Mouse (Mus musculus) heart, embryonic 12.5 days (tissue): ENCODE measurements around the gene Trpv4. TPM values are rescaled to one million over a fixed set of nuclear protein-coding genes. Genes with fewer than 3 reads are reported as not detected.

ENCODE experiments used
- ATAC-seq: fragments of 200-750 bp; cut with Nextera tagmentation; 2 replicates; pipeline ENCODE4 v1.8.0; 2017; ENCODE audit warnings: moderate TSS enrichment, moderate library complexity; ENCODE audit not compliant: insufficient number of reproducible peaks, low FRiP score
- H3K27ac ChIP-seq: fragments of 300-500 bp; sonication (generic); 2 replicates; pipeline ENCODE4 v1.5.1; 2016; ENCODE audit warnings: mild to moderate bottlenecking, moderate library complexity; ENCODE audit not compliant: poor library complexity, severe bottlenecking
- H3K27me3 ChIP-seq: fragments of 300-500 bp; sonication (generic); replicated peaks from 2 replicates; pipeline ENCODE4 v1.6.1; 2016; ENCODE audit warnings: mild to moderate bottlenecking, moderate library complexity
- H3K36me3 ChIP-seq: fragments of 300-500 bp; sonication (generic); 2 replicates; pipeline ENCODE4 v1.6.1; 2016; ENCODE audit warnings: mild to moderate bottlenecking, moderate library complexity
- H3K4me1 ChIP-seq: fragments of 300-500 bp; sonication (generic); replicated peaks from 2 replicates; pipeline ENCODE4 v1.6.1; 2016; ENCODE audit warnings: mild to moderate bottlenecking
- H3K4me2 ChIP-seq: fragments of 300-500 bp; sonication (generic); 2 replicates; pipeline ENCODE4 v1.6.1; 2016; ENCODE audit warnings: mild to moderate bottlenecking, moderate library complexity
- H3K4me3 ChIP-seq: fragments of 300-500 bp; sonication (generic); 2 replicates; pipeline ENCODE4 v1.5.1; 2016; ENCODE audit warnings: mild to moderate bottlenecking
- H3K9ac ChIP-seq: fragments of 300-500 bp; sonication (generic); 2 replicates; pipeline ENCODE4 v1.6.1; 2016; ENCODE audit warnings: mild to moderate bottlenecking, moderate library complexity
- H3K9me3 ChIP-seq: fragments of 300-500 bp; sonication (generic); replicated peaks from 2 replicates; pipeline ENCODE4 v1.6.1; 2016; ENCODE audit warnings: mild to moderate bottlenecking, moderate library complexity
- WGBS: fragments of 180-500 bp; shearing (Covaris S2); methylation state at CpG from one replicate; pipeline ENCODE4 v1.1.7; 2016; 5-methylcytosine and 5-hydroxymethylcytosine counted together
- polyA plus RNA-seq: library from polyadenylated mRNA; unstranded; fragments of >200 nt; fragmentation: Nextera tagmentation; extraction: Ambion mirVana; gene quantifications from 2 replicates; pipeline ENCODE4 v1.2.1, GENCODE M21; 2016

The Trpv4 gene
- polyA plus RNA-seq, 1 experiment from 2014 or later = 0.95 TPM

DNA sequence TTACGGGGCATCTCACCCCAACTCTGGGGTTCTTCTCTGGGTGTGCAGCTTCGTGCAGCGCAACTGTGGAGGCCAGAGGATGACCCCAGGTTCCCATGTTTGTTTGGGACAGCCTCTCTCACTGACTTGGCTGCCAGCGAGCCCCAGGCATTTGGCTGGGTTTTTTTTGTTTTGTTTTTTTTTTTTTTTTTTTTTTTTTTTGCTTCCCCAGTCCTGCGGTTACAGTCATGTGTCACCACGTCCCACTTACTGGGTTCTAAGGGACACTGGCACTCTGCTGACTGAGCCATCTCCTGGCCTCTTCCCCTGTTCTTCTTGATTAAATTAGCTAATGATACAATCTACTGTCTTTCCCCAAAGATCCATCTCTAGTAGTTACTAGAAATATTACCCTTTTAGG is 60.6 kb downstream of the Trpv4 start:
- Histone ChIP-seq H3K9me3 (no peaks in the 10 kb centered on the region), H3K27ac (no peak overlapping the region), H3K4me3 (no peak overlapping the region), H3K27me3 (0 out of 2 replicates have a peak, but pooled peaks cover 4% of the 10 kb centered on the region), H3K9ac (no peak overlapping the region), H3K4me2 (no peak overlapping the region), H3K4me1 (peaks cover 36% of the 10 kb centered on the region), H3K36me3 (no peaks in the 10 kb centered on the region)
- 44% methylated on average over 6 of the region's 6 CpGs for WGBS
- no peak for ATAC-seq

DNA sequence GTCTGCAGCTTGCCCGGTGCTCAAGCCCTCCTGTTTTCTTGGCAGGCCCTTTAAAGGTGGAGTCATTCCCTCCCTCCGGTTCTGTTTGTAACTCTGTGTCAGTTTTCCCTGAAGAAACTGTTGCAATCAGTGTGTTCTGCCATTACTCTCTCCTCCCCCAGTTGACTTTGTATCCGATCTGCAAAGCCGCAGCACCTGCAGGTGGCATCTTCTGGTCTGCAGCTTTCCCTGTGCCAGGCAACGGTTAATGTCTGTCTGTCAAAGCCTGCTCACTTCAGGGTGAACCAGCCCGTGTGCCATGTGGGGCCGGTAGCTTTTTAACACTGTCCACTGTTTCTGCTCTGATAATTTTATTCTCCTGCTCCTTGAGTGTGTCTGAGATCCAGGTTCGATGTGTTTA is 61.0 kb downstream of the Trpv4 start:
- 52% methylated on average over 8 of the region's 8 CpGs for WGBS
- Histone ChIP-seq H3K27me3 (peaks cover 7% of the 10 kb centered on the region; the same call in 1 of the 2 replicates), H3K4me1 (peaks cover 40% of the 10 kb centered on the region)

DNA sequence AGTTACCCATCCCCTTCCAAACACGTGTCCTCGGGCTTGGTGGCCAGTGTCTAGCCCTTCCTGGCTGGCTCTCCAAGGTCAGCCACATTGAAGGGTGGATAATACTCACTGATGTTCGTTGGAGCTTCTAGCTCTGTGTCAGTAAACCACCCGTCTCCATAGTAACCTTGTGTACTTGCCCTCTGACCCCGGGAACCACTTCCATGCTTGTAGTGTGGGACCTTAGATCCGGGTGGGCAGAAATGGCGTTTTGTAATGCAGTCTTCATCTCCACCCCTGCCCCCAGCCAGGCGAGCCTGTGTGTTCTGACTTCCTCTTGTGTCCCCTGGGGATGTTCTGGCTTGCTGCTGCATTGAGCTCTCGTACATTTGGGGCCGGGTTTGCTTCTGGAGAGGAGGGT is 61.6 kb downstream of the Trpv4 start:
- H3K9ac ChIP-seq = no peak overlapping the region
- H3K4me1 ChIP-seq = peaks cover 46% of the 10 kb centered on the region
- 32% methylated on average over 10 of the region's 10 CpGs for WGBS
- H3K27ac ChIP-seq = no peak overlapping the region
- H3K4me3 ChIP-seq = no peak overlapping the region
- no peak for ATAC-seq
- no peaks in the 10 kb centered on the region for H3K9me3 ChIP-seq
- H3K4me2 ChIP-seq = no peak overlapping the region
- H3K36me3 ChIP-seq = no peaks in the 10 kb centered on the region
- H3K27me3 ChIP-seq = peaks cover 13% of the 10 kb centered on the region; the same call in 1 of the 2 replicates

More for the DNA sequence above, 61.0 kb downstream of the Trpv4 start:
- no peaks in the 10 kb centered on the region for H3K9me3 ChIP-seq
- H3K9ac ChIP-seq = no peak overlapping the region
- no peak for ATAC-seq
- no peak overlapping the region for H3K4me2 ChIP-seq
- H3K36me3 ChIP-seq = no peaks in the 10 kb centered on the region
- H3K4me3 ChIP-seq = no peak overlapping the region
- no peak overlapping the region for H3K27ac ChIP-seq

DNA sequence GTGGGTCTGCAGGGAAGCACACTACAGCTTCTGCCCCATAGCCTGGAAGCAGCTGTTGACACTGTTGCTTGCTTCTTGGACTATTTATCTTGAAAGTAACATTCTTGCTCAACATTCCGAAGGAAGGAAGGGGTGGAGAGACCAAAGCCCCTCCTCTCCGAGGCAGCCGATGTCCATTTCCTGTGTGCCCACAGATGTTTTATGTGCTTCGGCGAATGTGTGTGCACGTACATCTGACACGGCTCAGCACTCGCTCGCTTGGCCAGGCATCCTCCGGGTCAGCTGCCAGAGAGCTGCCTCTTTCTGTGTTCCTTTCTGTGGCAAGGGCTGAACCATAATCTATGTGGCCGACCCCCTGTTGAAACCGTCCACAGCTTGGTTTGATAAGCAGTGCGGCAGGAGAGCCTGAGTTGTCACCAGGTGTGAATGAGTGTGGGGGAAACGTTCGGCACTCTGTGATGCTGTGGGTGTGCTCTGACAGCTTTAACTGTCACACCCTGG is 63.4 kb downstream of the Trpv4 start:
- WGBS = 7% methylated on average over 15 of the region's 15 CpGs
- Histone ChIP-seq H3K27ac (peak overlapping the region; percentile 45; the same call in 1 of the 2 replicates), H3K4me1 (peaks cover 64% of the 10 kb centered on the region), H3K9me3 (no peaks in the 10 kb centered on the region), H3K4me2 (peak overlapping the region; percentile 55), H3K9ac (no peak overlapping the region), H3K4me3 (no peak overlapping the region), H3K27me3 (peaks cover 14% of the 10 kb centered on the region; the same call in 1 of the 2 replicates), H3K36me3 (no peaks in the 10 kb centered on the region)
- peak; percentile 43 for ATAC-seq

DNA sequence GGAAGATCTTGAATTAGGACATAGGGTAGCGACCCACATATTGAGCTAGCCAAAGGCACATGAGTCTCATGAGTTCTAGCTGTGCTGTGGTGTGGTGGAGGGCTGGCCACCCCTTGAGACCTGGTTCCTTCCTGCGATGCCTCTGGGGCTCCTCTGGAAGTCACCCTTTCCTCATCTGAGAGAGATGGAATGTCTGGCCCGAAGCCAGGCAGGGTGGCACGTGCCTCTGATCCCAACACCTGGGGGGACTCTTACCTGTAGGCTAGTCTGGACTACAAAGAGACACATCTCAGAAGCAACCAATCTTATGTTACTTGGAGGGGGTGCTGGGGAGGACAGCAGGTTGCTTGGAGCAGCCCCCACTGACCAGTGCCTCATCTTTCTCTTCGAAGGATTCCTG is 64.3 kb downstream of the Trpv4 start:
- Histone ChIP-seq H3K4me2 (peak overlapping the region; percentile 55; the same call in 1 of the 2 replicates), H3K36me3 (no peaks in the 10 kb centered on the region), H3K4me3 (no peak overlapping the region), H3K27ac (peak overlapping the region; percentile 45; the same call in 1 of the 2 replicates), H3K9me3 (no peaks in the 10 kb centered on the region), H3K9ac (no peak overlapping the region), H3K27me3 (peaks cover 21% of the 10 kb centered on the region), H3K4me1 (peaks cover 67% of the 10 kb centered on the region)
- 70% methylated on average over 5 of the region's 5 CpGs for WGBS
- no peak for ATAC-seq

DNA sequence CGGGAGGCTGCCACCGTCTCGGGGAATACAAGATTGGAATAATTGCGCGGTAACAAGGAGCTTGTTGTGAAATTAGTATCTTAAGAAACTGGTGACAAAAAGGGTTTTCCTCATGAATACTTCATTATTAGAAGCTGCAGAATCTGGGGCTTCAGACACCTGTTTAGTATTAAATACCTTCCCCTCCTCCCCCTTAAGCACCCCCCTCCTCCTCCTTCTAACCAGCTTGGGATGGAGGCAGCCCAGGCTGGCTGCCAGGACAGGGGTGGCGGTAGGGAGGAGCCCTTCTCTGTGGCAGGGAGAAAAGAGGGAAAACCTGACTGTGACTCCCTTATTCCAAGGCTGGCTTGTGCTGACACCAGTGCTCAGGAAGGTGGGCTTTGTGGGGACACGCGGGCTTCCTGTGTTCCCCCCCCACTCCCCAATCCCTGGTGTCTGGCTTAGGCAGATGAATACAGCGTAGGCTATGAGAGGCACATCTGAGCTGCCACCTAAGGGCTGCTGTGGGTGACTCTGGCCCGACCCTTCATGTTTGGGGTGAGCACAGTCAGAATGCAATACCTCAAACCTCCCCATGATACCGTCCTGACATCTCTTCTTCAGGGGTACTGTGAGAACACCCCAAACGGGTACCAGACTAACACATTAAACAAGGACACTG is 64.9 kb downstream of the Trpv4 start:
- H3K27ac ChIP-seq = no peak overlapping the region
- H3K4me3 ChIP-seq = no peak overlapping the region
- no peaks in the 10 kb centered on the region for H3K9me3 ChIP-seq
- WGBS = 66% methylated on average over 12 of the region's 12 CpGs
- H3K4me2 ChIP-seq = no peak overlapping the region
- peaks cover 27% of the 10 kb centered on the region for H3K27me3 ChIP-seq
- ATAC-seq = no peak
- no peaks in the 10 kb centered on the region for H3K36me3 ChIP-seq
- H3K4me1 ChIP-seq = peaks cover 67% of the 10 kb centered on the region
- no peak overlapping the region for H3K9ac ChIP-seq

DNA sequence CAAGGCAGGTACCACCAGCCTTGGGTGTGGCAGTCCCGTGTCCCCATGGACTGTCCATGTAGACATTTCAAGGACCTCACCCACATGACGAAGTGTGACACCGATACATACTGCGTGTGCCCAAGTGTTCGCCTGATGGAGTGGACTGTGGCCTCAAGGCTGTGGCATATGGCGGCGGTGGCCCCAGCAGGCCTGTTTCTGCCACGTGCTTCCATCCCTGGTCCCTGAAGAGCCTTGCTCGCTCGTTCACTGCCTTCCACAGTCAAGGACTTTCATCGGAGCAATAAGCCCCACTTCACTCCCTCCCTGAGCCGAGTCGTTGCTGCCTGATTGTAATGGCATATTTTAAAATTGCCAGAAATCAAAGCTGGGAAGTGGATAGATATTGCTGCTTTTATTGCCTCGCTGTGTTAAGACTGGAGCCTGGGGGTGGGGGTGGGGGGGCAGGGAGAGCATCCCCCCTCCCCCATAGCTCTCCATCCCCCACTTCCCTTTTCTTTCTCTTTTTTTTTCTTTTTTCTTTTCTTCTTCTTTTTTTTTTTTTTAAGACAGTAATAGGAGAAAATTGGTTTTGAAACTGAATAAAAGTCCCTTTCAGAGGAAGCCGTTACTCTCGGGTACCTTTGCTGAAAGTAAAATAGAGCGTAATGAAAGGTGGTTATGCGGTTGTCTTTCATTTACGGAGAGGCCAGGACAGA is 65.6 kb downstream of the Trpv4 start:
- H3K9me3 ChIP-seq = no peaks in the 10 kb centered on the region
- 68% methylated on average over 19 of the region's 19 CpGs for WGBS
- H3K27me3 ChIP-seq = peaks cover 29% of the 10 kb centered on the region
- H3K4me2 ChIP-seq = no peak overlapping the region
- ATAC-seq = no peak
- H3K36me3 ChIP-seq = no peaks in the 10 kb centered on the region
- H3K4me3 ChIP-seq = no peak overlapping the region
- H3K27ac ChIP-seq = no peak overlapping the region
- H3K4me1 ChIP-seq = peaks cover 67% of the 10 kb centered on the region
- no peak overlapping the region for H3K9ac ChIP-seq

DNA sequence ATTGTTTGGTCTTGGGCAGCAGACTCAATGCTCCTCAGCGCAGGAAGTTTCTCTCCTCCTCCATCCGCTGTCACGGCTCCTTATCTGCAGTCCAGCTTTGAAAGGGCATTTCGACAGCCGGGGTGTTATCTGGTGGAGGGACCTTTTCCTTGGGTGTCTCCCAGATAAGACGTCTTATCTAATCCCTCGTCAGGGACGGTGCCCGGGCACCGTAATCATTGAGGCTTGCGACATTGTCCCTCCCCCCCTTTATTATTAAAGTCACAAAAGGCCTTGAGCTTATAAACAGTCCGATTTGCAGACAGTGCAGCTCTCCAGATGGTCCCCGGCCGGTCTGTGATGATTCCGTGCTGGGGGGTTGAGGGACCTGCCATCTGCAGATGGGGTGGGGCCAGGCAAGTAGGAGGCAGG is 67.1 kb downstream of the Trpv4 start:
- Histone ChIP-seq H3K4me2 (peak overlapping the region; percentile 40), H3K9me3 (no peaks in the 10 kb centered on the region), H3K4me3 (no peak overlapping the region), H3K27me3 (peaks cover 36% of the 10 kb centered on the region), H3K9ac (no peak overlapping the region), H3K27ac (no peak overlapping the region), H3K4me1 (peaks cover 54% of the 10 kb centered on the region), H3K36me3 (no peaks in the 10 kb centered on the region)
- 3% methylated on average over 15 of the region's 15 CpGs for WGBS
- ATAC-seq = peak; percentile 14; the same call in 1 of the 2 replicates

DNA sequence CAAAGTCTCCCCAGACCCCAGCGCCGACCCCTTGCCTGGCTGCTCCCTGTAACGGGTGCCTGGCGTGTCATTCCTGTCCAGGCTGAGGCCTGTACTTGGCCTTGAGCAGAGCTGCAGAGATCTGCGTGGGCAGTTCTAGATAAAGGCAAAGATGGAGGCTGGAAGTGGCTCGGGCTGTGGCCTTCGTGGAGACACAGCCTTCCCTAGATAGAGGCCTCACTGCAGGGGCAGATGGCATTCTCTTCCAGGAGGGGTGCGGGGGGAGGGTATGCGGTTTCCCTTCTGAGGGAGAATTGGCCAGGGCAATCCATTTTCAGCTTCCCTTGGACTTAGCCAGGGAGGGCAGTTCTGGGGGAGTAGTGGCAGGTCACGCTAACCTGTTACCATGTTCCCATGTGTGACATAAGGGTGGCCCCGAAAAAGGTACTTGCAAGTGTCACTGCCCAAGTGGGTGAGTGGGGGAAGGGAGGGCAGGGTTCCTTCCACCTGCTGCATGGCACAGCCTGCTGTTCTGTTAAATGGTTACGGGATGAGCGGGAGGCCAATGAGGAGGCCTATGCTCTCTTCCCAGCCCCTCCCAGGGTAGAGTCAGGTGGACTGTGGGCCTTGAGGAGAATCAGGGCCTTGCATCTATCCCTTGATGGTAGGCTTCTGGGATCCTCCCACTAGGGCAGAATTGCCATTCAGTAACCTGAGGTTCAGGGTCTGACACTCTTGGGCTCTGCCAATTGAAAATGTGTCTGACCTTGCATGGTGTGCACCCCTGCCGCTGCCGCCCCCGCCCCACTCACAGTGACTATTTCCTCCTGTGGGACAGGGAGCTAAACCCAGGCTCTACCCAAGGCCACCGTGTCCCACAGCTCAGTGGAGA is 67.9 kb downstream of the Trpv4 start:
- no peak for ATAC-seq
- Histone ChIP-seq H3K27me3 (peaks cover 44% of the 10 kb centered on the region), H3K4me3 (no peak overlapping the region), H3K36me3 (no peaks in the 10 kb centered on the region), H3K27ac (no peak overlapping the region), H3K4me2 (peak overlapping the region; percentile 40), H3K9me3 (no peaks in the 10 kb centered on the region), H3K9ac (no peak overlapping the region), H3K4me1 (peaks cover 54% of the 10 kb centered on the region)
- 57% methylated on average over 17 of the region's 17 CpGs for WGBS

DNA sequence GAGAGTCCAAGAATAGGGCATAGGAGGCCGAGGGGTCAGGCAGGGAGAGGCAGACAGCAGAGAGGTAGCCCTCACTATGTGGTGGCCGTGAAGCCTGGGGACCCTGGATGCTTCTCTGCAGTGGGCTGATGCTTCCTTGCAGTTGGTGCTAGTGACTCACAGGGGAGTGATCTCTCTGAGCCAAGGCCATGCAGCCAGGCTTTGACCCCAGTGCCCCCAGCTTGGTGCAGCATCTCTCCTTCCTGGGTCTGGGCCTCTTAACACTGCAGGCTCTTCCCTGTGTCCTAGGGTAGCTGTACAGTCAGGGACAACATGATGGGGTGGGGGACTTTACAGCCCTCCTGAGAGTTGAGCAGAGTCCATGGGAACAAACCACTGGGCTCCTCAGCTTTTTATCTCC is 68.8 kb downstream of the Trpv4 start:
- H3K9me3 ChIP-seq = no peaks in the 10 kb centered on the region
- no peaks in the 10 kb centered on the region for H3K36me3 ChIP-seq
- no peak overlapping the region for H3K4me2 ChIP-seq
- H3K27ac ChIP-seq = no peak overlapping the region
- peaks cover 45% of the 10 kb centered on the region for H3K4me1 ChIP-seq
- no peak overlapping the region for H3K9ac ChIP-seq
- WGBS = 36% methylated on average over 2 of the region's 2 CpGs
- H3K4me3 ChIP-seq = no peak overlapping the region
- peaks cover 52% of the 10 kb centered on the region for H3K27me3 ChIP-seq
- no peak for ATAC-seq

DNA sequence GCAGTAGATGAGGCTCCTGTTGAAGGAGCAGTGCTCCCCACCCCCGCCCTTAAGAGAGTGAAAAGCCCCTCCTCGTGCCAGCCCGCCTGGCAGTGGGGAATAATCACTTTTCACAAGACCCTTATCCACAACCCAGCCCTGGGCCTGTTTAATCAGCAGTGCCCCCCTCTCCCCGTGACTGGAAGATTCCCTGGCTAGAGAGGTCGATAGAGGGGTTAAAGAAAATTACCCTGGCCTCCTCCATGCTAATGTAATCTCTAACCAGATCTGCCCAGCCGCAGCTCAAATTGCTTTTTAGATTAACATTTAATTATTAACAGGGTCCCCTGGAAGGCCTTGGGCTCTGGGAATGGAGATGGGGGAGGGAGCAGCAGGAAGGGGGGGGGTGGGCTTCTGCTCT is 69.2 kb downstream of the Trpv4 start:
- no peak overlapping the region for H3K27ac ChIP-seq
- no peaks in the 10 kb centered on the region for H3K9me3 ChIP-seq
- no peak overlapping the region for H3K4me3 ChIP-seq
- no peaks in the 10 kb centered on the region for H3K36me3 ChIP-seq
- H3K9ac ChIP-seq = no peak overlapping the region
- H3K4me1 ChIP-seq = peaks cover 41% of the 10 kb centered on the region
- peaks cover 52% of the 10 kb centered on the region for H3K27me3 ChIP-seq
- H3K4me2 ChIP-seq = no peak overlapping the region
- 43% methylated on average over 6 of the region's 6 CpGs for WGBS
- ATAC-seq = no peak
